Mouse (Mus musculus) G1E (cell line): ENCODE results near the gene Stpg3. TPM values are rescaled to one million over a fixed set of nuclear protein-coding genes. Genes with fewer than 3 reads are reported as not detected.

Experiments used
- ATAC-seq: 2 replicates; pipeline ENCODE4 v1.8.0; 2016; ENCODE audit warnings: mild to moderate bottlenecking; ENCODE audit not compliant: insufficient number of reproducible peaks, poor library complexity, low FRiP score, severe bottlenecking; ENCODE audit errors: extremely low read depth
- DNase-seq: peaks from one replicate; pipeline ENCODE4 v3.0.0; 2012; ENCODE audit warnings: low spot score
- H3K27me3 ChIP-seq: 2 replicates; pipeline ENCODE4 v1.6.1; 2012; ENCODE audit warnings: mild to moderate bottlenecking, low read length, inconsistent platforms; ENCODE audit not compliant: insufficient read depth
- H3K36me3 ChIP-seq: replicated peaks from 2 replicates; pipeline ENCODE3; 2012; ENCODE audit warnings: mild to moderate bottlenecking, inconsistent platforms
- H3K4me1 ChIP-seq: 2 replicates; pipeline ENCODE4 v1.6.1; 2012; ENCODE audit warnings: low read depth, low read length, inconsistent platforms, mixed read lengths; ENCODE audit not compliant: insufficient read depth
- H3K4me3 ChIP-seq: 2 replicates; pipeline ENCODE4 v1.5.1; 2012; ENCODE audit warnings: low read depth, mild to moderate bottlenecking, inconsistent platforms, low read length, moderate library complexity, mixed read lengths
- H3K9me3 ChIP-seq: replicated peaks from 2 replicates; pipeline ENCODE4 v1.6.1; 2012; ENCODE audit warnings: inconsistent platforms
- CTCF ChIP-seq: IDR thresholded peaks from 2 replicates; pipeline ENCODE4 v1.5.1; 2012; ENCODE audit warnings: low read depth, low read length, inconsistent platforms, mixed read lengths
- GATA1 ChIP-seq: IDR thresholded peaks from 2 replicates; pipeline ENCODE4 v1.6.1; 2012; ENCODE audit warnings: borderline replicate concordance, low read length, inconsistent platforms, mixed read lengths
- GATA2 ChIP-seq: IDR thresholded peaks from 2 replicates; pipeline ENCODE4 v1.6.1; 2012; ENCODE audit warnings: low read depth, low read length, inconsistent platforms, borderline replicate concordance
- POLR2AphosphoS5 ChIP-seq: IDR thresholded peaks from 2 replicates; pipeline ENCODE4 v1.6.1; 2012; ENCODE audit warnings: low read depth, low read length, inconsistent platforms; ENCODE audit not compliant: insufficient replicate concordance
- TAL1 ChIP-seq: conservative IDR thresholded peaks from 2 replicates; pipeline ENCODE4 v1.6.1; 2012; ENCODE audit warnings: low read depth, low read length, inconsistent platforms, mixed read lengths
- polyA plus RNA-seq: library from polyadenylated mRNA; stranded (reverse); fragments of >175 nt; gene quantifications from 2 replicates; pipeline ENCODE4 v1.2.3, GENCODE M21; 2012
- total RNA-seq, 2 experiments: library from RNA; stranded (forward) in 1 of 2; stranded (reverse) in 1 of 2; fragments of 200-1000 nt in 1 of 2; fragments of >200 nt in 1 of 2; fragmentation: Nextera tagmentation in 1 of 2; gene quantifications; 2 replicates each; pipeline ENCODE4 v1.2.3; 2014 to 2017

Stpg3 gene
- total and polyA plus RNA-seq, 3 experiments, result not detected

DNA sequence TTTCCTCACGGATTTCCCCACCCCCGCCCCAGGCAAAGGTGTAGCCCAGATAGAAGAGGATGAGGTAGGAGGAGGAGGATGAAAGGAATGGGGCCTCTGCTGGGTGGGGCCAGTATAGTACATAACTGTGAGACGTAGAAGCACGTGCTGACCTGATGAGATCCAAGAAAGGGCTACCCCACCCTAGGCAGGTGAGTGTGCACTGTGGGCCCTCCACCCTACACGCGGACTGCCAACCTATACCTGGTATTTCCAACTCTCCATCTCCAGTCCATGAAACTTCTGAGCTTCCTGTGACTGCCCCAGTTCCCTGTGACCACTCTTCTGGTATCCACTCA is 27.0 kb upstream of the Stpg3 start:
- Histone ChIP-seq H3K36me3 (peaks cover 34% of the 10 kb centered on the region), H3K4me1 (peaks cover 84% of the 10 kb centered on the region), H3K27me3 (peaks cover 45% of the 10 kb centered on the region), H3K4me3 (peak overlapping the region; percentile 69; the same call in 1 of the 2 replicates), H3K9me3 (no peaks in the 10 kb centered on the region)
- no peak for DNase-seq
- no peak for ATAC-seq
- TF ChIP-seq TAL1 (no peak), CTCF (no peak), GATA2 (no peak), GATA1 (no peak), POLR2AphosphoS5 (no peak)

DNA sequence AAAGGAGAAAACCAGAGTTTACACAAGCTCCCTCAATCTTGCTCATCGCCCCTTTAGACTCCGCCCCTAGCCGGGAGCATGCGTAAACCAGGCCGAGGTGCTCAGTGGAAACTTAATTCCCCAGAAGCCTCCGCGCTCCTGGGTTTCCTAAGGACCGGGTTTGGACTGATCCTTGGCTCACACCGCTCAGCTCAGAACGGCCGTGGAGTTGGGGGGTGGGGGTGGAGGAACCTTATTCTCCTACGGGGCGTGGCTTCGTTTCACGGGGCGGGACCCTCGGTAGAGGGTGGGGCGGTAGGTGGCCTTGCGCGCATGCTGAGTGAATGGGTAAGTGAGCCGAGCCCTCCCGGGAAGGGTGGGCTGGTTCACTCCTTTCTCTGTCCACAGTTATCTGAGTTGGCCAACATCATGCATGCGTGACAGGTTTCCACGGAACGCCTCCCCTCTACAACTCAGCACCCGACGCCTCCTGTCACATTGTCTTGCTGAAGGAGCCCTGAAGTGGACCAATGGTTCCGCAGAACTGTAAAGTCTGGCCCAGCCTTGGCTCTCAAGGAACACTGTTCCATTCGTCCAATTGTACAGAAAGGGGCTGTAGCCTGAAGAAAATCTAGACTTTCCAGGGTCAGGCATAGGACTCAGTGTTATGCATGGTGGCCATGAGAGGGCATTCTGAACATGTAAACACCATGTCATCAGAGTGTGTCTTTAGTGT is 26.4 kb upstream of the Stpg3 start:
- Histone ChIP-seq H3K4me3 (peak overlapping the region; percentile 69; the same call in 1 of the 2 replicates), H3K27me3 (peaks cover 49% of the 10 kb centered on the region), H3K4me1 (peaks cover 85% of the 10 kb centered on the region), H3K9me3 (no peaks in the 10 kb centered on the region), H3K36me3 (peaks cover 29% of the 10 kb centered on the region)
- no peak for TF ChIP-seq GATA2
- TF ChIP-seq POLR2AphosphoS5, result no peak
- no peak for TF ChIP-seq GATA1
- TF ChIP-seq CTCF, result no peak
- DNase-seq (no peak), ATAC-seq (peak; percentile 31; the same call in 1 of the 2 replicates)

DNA sequence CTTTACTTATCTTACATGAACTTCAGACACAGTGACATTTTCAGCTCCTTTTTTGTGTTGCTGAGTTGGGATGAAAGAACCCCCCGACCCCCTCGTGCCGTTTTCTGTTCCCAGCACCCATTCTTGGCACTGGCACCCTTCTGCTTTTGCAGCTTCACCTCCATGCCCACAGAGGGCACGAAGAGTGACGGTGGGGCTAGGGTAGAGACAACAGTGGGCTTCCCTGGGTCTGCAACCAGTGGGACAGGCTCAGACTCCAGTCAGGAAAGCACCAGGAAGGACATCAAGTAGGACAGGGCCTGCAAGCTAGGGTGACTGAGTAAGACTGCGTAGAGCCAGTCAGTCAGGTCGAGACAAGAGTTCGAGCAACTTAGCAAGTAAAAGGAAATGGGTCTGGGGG is 25.9 kb upstream of the Stpg3 start:
- DNase-seq (no peak), ATAC-seq (no peak)
- TF ChIP-seq CTCF (no peak), GATA1 (no peak), POLR2AphosphoS5 (no peak), TAL1 (no peak), GATA2 (no peak)
- peaks cover 87% of the 10 kb centered on the region for H3K4me1 ChIP-seq
- H3K36me3 ChIP-seq, result peaks cover 23% of the 10 kb centered on the region
- H3K27me3 ChIP-seq, result peaks cover 51% of the 10 kb centered on the region
- no peak overlapping the region; the same call in 1 of the 2 replicates for H3K4me3 ChIP-seq
- no peaks in the 10 kb centered on the region for H3K9me3 ChIP-seq

DNA sequence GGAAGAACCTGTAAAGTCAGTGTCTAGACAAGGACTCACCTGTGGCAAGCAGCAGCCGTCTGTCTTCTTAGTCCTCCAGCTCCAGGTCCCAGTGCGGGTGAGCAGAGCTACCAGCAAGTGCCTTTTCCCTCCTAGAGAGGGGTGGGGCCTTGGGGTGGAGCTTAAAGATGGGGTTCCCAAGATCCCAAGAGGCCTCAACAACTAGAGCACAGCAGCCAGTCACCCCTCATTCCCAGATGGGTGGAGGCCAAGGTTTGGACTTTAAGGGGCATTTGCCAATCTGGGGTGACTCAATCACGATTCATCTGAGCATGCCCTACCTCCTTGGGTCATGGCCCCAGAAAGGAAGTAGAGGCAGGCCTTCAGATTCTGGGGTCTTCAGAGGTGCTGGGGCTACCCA is 25.3 kb upstream of the Stpg3 start:
- Histone ChIP-seq H3K9me3 (no peaks in the 10 kb centered on the region), H3K4me3 (no peak overlapping the region), H3K4me1 (peaks cover 93% of the 10 kb centered on the region), H3K36me3 (peaks cover 18% of the 10 kb centered on the region), H3K27me3 (peaks cover 51% of the 10 kb centered on the region)
- no peak for ATAC-seq
- TF ChIP-seq GATA2, result no peak
- TF ChIP-seq CTCF, result no peak
- TF ChIP-seq TAL1, result no peak
- TF ChIP-seq POLR2AphosphoS5, result no peak
- no peak for TF ChIP-seq GATA1
- DNase-seq, result no peak

DNA sequence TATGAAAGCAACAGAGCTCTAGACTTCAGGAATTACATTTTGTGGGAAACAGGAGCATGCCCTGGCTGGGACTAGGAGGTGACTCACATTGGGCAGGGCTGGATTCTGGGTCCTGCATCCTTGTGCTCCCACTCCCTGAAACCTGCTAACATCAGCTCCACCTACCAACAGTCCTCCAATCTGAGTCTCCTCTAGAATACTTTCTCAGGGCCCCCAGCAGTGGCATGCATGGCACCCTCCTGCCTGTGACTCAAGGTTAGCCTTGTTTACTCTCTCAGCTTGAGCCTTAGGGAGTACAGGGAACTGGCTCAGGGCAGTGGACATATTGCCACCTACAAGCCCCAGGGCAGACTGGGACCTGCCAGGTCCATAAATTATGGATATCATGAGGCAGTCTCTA is 23.7 kb upstream of the Stpg3 start:
- no peak for ATAC-seq
- no peak for DNase-seq
- Histone ChIP-seq H3K27me3 (peaks cover 48% of the 10 kb centered on the region), H3K9me3 (no peaks in the 10 kb centered on the region), H3K4me3 (no peak overlapping the region), H3K4me1 (peaks cover 97% of the 10 kb centered on the region), H3K36me3 (peaks cover 1% of the 10 kb centered on the region)
- TF ChIP-seq GATA2 (no peak), CTCF (no peak), TAL1 (no peak), POLR2AphosphoS5 (no peak), GATA1 (no peak)

DNA sequence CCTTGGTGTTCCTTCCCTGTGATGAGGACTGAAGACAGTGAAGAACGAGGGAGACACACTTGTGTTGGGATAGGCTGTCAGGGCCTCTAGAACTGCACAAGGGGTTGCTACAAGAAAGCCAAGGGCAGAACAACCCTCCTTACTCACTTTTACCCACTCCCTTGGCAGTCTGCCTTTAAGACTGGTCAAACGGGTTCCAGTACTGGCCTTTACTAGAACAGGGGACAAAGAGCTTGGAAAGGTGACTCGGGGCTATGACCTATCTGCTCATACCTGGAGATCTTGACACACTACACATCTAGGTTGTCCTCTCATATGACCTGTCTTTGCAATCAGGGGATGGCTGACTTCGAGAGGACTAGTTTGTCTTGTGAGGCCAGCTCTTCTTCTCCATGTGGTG is 23.1 kb upstream of the Stpg3 start:
- DNase-seq (no peak), ATAC-seq (no peak)
- H3K9me3 ChIP-seq, result no peaks in the 10 kb centered on the region
- peaks cover 97% of the 10 kb centered on the region for H3K4me1 ChIP-seq
- H3K27me3 ChIP-seq, result peaks cover 42% of the 10 kb centered on the region
- no peaks in the 10 kb centered on the region for H3K36me3 ChIP-seq
- TF ChIP-seq POLR2AphosphoS5, result no peak
- TF ChIP-seq GATA1, result no peak
- no peak for TF ChIP-seq CTCF
- TF ChIP-seq GATA2, result no peak
- TF ChIP-seq TAL1, result no peak
- no peak overlapping the region for H3K4me3 ChIP-seq

DNA sequence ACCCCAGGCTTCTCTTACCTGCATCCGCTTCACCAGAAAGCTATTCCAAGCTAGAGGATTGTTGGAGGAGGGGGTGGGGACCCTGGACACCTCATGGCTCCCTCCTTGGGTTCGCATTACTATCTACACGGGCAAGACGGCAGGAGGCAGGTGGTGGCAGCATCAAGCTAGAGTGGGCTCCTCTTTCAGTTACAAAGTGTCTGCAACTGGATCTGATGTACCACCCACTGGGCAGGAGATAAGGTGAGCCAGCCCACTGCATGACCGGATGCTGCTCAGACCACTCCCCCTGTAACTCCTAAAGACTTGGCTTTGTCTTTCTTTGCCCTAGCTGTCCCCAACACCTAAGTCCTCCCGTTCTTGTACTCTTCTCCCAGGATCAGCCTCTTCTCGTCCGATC is 22.2 kb upstream of the Stpg3 start, which contains the start of gene Rnf224:
Gene Rnf224 (minus strand): TSS at position 174 of the 400 bp plus-strand sequence.
- no peak for DNase-seq
- no peak for ATAC-seq
- peaks cover 97% of the 10 kb centered on the region for H3K4me1 ChIP-seq

More for the DNA sequence above, 22.2 kb upstream of the Stpg3 start, which contains the start of gene Rnf224:
- Histone ChIP-seq H3K9me3 (no peaks in the 10 kb centered on the region), H3K4me3 (peak within 1 kb of the TSS; percentile 18; the same call in 1 of the 2 replicates), H3K27me3 (peaks cover 41% of the 10 kb centered on the region), H3K36me3 (peaks cover 2% of the 10 kb centered on the region)
- no peak for TF ChIP-seq POLR2AphosphoS5
- no peak for TF ChIP-seq TAL1
- TF ChIP-seq GATA2, result no peak
- TF ChIP-seq CTCF, result no peak
- no peak for TF ChIP-seq GATA1
